Mouse (Mus musculus) bone marrow, adult 2 months (tissue): ENCODE measurements around the gene Itih4.

Experiments used
- CTCF ChIP-seq: fragments of 200-500 bp; IDR thresholded peaks from 2 replicates; pipeline ENCODE4 v1.5.1; 2011; ENCODE audit warnings: low read length, control low read depth; ENCODE audit not compliant: control insufficient read depth, insufficient read depth
- POLR2A ChIP-seq: fragments of 200-500 bp; IDR thresholded peaks from 2 replicates; pipeline ENCODE4 v1.6.1; 2011; ENCODE audit warnings: low read depth, mild to moderate bottlenecking, control low read depth, low read length, borderline replicate concordance; ENCODE audit not compliant: control insufficient read depth

GRCm38 (mm10) chr14:30899972-30900371 lies 13.7 kb downstream of the Itih4 start:
- TF ChIP-seq CTCF, result no peak
- TF ChIP-seq POLR2A, result no peak
